Mouse (Mus musculus) myocyte (in vitro differentiated cells): Measurements from ENCODE around the gene Cnot10.

Experiments used
- E2F4 ChIP-seq: IDR thresholded peaks from one replicate; pipeline ENCODE4 v1.6.1; 2011; ENCODE audit warnings: mild to moderate bottlenecking, control low read depth, moderate library complexity; ENCODE audit not compliant: insufficient read depth
- MAX ChIP-seq: IDR thresholded peaks from one replicate; pipeline ENCODE4 v1.6.1; 2011; ENCODE audit warnings: low read depth, mild to moderate bottlenecking, control low read depth
- MYOD1 ChIP-seq, 3 experiments: IDR thresholded peaks; one replicate each; pipeline ENCODE4 v1.6.1; 2011; ENCODE audit warnings: control low read depth in 2 of 3, low read depth in 2 of 3, mild to moderate bottlenecking in 2 of 3, moderate library complexity in 1 of 3; ENCODE audit not compliant: insufficient read length in 2 of 3, control insufficient read depth in 1 of 3
- MYOG ChIP-seq, 3 experiments: IDR thresholded peaks; one replicate each; pipeline ENCODE4 v1.6.1; 2011; ENCODE audit warnings: control low read depth in 2 of 3, low read depth in 2 of 3, mild to moderate bottlenecking in 2 of 3; ENCODE audit not compliant: insufficient read length in 2 of 3, control insufficient read depth in 1 of 3, insufficient read depth in 1 of 3
- POLR2A ChIP-seq: IDR thresholded peaks from one replicate; pipeline ENCODE4 v1.6.1; 2011; ENCODE audit warnings: low read depth, mild to moderate bottlenecking, control low read depth, moderate library complexity; ENCODE audit not compliant: insufficient read length
- SRF ChIP-seq: IDR thresholded peaks from one replicate; pipeline ENCODE4 v1.6.1; 2011; ENCODE audit warnings: low read depth; ENCODE audit not compliant: control insufficient read depth, insufficient read length
- TCF3 ChIP-seq: IDR thresholded peaks from one replicate; pipeline ENCODE4 v1.6.1; 2011; ENCODE audit warnings: low read depth, control low read depth; ENCODE audit not compliant: insufficient read length
- USF1 ChIP-seq: IDR thresholded peaks from one replicate; pipeline ENCODE4 v1.6.1; 2011; ENCODE audit warnings: low read depth, mild to moderate bottlenecking, control low read depth, moderate library complexity

- no peak for TF ChIP-seq POLR2A
- TF ChIP-seq MYOG (IDR thresholded peaks at IDR 0.05; ENCODE audit: control insufficient read depth in 1 of 3, insufficient read depth in 1 of 3, insufficient read length in 2 of 3, low read depth in 2 of 3) = no peak
- TF ChIP-seq MAX = no peak
- TF ChIP-seq E2F4 = no peak
- TF ChIP-seq MYOD1 (IDR thresholded peaks at IDR 0.05; ENCODE audit: control insufficient read depth in 1 of 3, insufficient read length in 2 of 3, low read depth in 2 of 3) = no peak
- TF ChIP-seq USF1 = no peak
- no peak for TF ChIP-seq TCF3
- no peak for TF ChIP-seq SRF
These were observed 20.5 kb upstream of the Cnot10 start for GRCm38 (mm10) chr9:114660506-114660905.
